Mouse (Mus musculus): ENCODE data around the gene C8a.

The C8a gene

GRCm38 (mm10) chr4:104876323-104876722 is at the start of gene C8a:
Gene C8a, minus strand, starts transcription at chr4:104876398.
- DNase-seq (ENCODE audit: low read depth, low spot score) = no peak

- no peak for DNase-seq (ENCODE audit: low read depth, low spot score)
Observed at GRCm38 (mm10) chr4:104925383-104925782, 49.2 kb upstream of the C8a start.

- no peak for DNase-seq (ENCODE audit: low read depth, low spot score)
Observed at GRCm38 (mm10) chr4:104918017-104918416, 41.8 kb upstream of the C8a start.

GRCm38 (mm10) chr4:104914711-104915247 is 38.6 kb upstream of the C8a start:
- DNase-seq (ENCODE audit: low read depth, low spot score) = no peak

- no peak for DNase-seq (ENCODE audit: low read depth, low spot score)
Observed at GRCm38 (mm10) chr4:104913291-104914129, 37.3 kb upstream of the C8a start, which contains the start of gene Fyb2. Gene Fyb2, plus strand, starts transcription at chr4:104913456.

GRCm38 (mm10) chr4:104911685-104912084 is 35.5 kb upstream of the C8a start:
- no peak for DNase-seq (ENCODE audit: low read depth, low spot score)

GRCm38 (mm10) chr4:104905049-104905448 is 28.9 kb upstream of the C8a start:
- DNase-seq (ENCODE audit: low read depth, low spot score) = no peak

GRCm38 (mm10) chr4:104902836-104903235 is 26.6 kb upstream of the C8a start:
- DNase-seq (ENCODE audit: low read depth, low spot score) = no peak

GRCm38 (mm10) chr4:104894004-104894734 is 18.0 kb upstream of the C8a start:
- peak; percentile 70 for DNase-seq (ENCODE audit: low read depth, low spot score)

GRCm38 (mm10) chr4:104893588-104893987 is 17.4 kb upstream of the C8a start:
- DNase-seq (ENCODE audit: low read depth, low spot score) = no peak

- no peak for DNase-seq (ENCODE audit: low read depth, low spot score)
Observed at GRCm38 (mm10) chr4:104891708-104892107, 15.5 kb upstream of the C8a start.

GRCm38 (mm10) chr4:104888499-104889262 is 12.5 kb upstream of the C8a start:
- no peak for DNase-seq (ENCODE audit: low read depth, low spot score)

GRCm38 (mm10) chr4:104887486-104887885 is 11.3 kb upstream of the C8a start:
- no peak for DNase-seq (ENCODE audit: low read depth, low spot score)

- no peak for DNase-seq (ENCODE audit: low read depth, low spot score)
Observed at GRCm38 (mm10) chr4:104875832-104876231, 366 bp downstream of the C8a start.

GRCm38 (mm10) chr4:104870196-104870595 is 6.0 kb downstream of the C8a start:
- DNase-seq (ENCODE audit: low read depth, low spot score) = no peak

GRCm38 (mm10) chr4:104869581-104869980 is 6.6 kb downstream of the C8a start:
- DNase-seq (ENCODE audit: low read depth, low spot score) = no peak

GRCm38 (mm10) chr4:104864397-104864796 is 11.8 kb downstream of the C8a start:
- DNase-seq (ENCODE audit: low read depth, low spot score) = no peak

- DNase-seq (ENCODE audit: low read depth, low spot score) = no peak
Observed at GRCm38 (mm10) chr4:104861241-104861640, 15.0 kb downstream of the C8a start.

- no peak for DNase-seq (ENCODE audit: low read depth, low spot score)
Observed at GRCm38 (mm10) chr4:104857823-104858222, 18.4 kb downstream of the C8a start.

- no peak for DNase-seq (ENCODE audit: low read depth, low spot score)
Observed at GRCm38 (mm10) chr4:104857029-104857428, 19.2 kb downstream of the C8a start, which contains the start of gene Gm17662. Gene Gm17662, plus strand, starts transcription at chr4:104857329.

GRCm38 (mm10) chr4:104855216-104855615 is 21.0 kb downstream of the C8a start:
- DNase-seq (ENCODE audit: low read depth, low spot score) = no peak

GRCm38 (mm10) chr4:104843546-104843945 is 32.7 kb downstream of the C8a start:
- no peak for DNase-seq (ENCODE audit: low read depth, low spot score)

All from brain, embryonic 18.5 days (tissue).